Mouse (Mus musculus) limb, embryonic 15.5 days (tissue): ENCODE measurements around the gene Dll3. TPM values are rescaled to one million over a fixed set of nuclear protein-coding genes. Genes with fewer than 3 reads are reported as not detected.

ENCODE experiments used
- ATAC-seq: fragments of 200-750 bp; cut with Nextera tagmentation; 2 replicates; pipeline ENCODE4 v1.8.0; 2017; ENCODE audit warnings: low read depth, moderate TSS enrichment; ENCODE audit not compliant: insufficient number of reproducible peaks, low FRiP score, low TSS enrichment
- H3K27ac ChIP-seq: fragments of 300-500 bp; sonication (generic); 2 replicates; pipeline ENCODE4 v1.5.1; 2015; ENCODE audit warnings: moderate library complexity, mild to moderate bottlenecking, inconsistent platforms
- H3K27me3 ChIP-seq: fragments of 300-500 bp; sonication (generic); 2 replicates; pipeline ENCODE4 v1.6.1; 2015; ENCODE audit warnings: inconsistent platforms
- H3K36me3 ChIP-seq: fragments of 300-500 bp; sonication (generic); 2 replicates; pipeline ENCODE4 v1.6.1; 2015; ENCODE audit warnings: inconsistent platforms
- H3K4me1 ChIP-seq: fragments of 300-500 bp; sonication (generic); 2 replicates; pipeline ENCODE4 v1.6.1; 2015; ENCODE audit warnings: inconsistent platforms
- H3K4me2 ChIP-seq: fragments of 300-500 bp; sonication (generic); 2 replicates; pipeline ENCODE4 v1.6.1; 2015; ENCODE audit warnings: mild to moderate bottlenecking, inconsistent platforms
- H3K4me3 ChIP-seq: fragments of 300-500 bp; sonication (generic); 2 replicates; pipeline ENCODE4 v1.5.1; 2015; ENCODE audit warnings: mild to moderate bottlenecking, inconsistent platforms
- H3K9ac ChIP-seq: fragments of 300-500 bp; sonication (generic); 2 replicates; pipeline ENCODE4 v1.6.1; 2015; ENCODE audit warnings: inconsistent platforms
- H3K9me3 ChIP-seq: fragments of 300-500 bp; sonication (generic); 2 replicates; pipeline ENCODE4 v1.6.1; 2016; ENCODE audit warnings: inconsistent platforms
- WGBS: fragments of 180-500 bp; shearing (Covaris S2); methylation state at CpG from one replicate; pipeline ENCODE4 v1.1.7; 2015; 5-methylcytosine and 5-hydroxymethylcytosine counted together
- polyA plus RNA-seq: library from polyadenylated mRNA; unstranded; fragments of >200 nt; fragmentation: Nextera tagmentation; extraction: Ambion mirVana; gene quantifications from 2 replicates; pipeline ENCODE4 v1.2.1, GENCODE M21; 2015

The Dll3 gene
- polyA plus RNA-seq, 1 experiment from 2014 or later = 0.35 TPM

DNA sequence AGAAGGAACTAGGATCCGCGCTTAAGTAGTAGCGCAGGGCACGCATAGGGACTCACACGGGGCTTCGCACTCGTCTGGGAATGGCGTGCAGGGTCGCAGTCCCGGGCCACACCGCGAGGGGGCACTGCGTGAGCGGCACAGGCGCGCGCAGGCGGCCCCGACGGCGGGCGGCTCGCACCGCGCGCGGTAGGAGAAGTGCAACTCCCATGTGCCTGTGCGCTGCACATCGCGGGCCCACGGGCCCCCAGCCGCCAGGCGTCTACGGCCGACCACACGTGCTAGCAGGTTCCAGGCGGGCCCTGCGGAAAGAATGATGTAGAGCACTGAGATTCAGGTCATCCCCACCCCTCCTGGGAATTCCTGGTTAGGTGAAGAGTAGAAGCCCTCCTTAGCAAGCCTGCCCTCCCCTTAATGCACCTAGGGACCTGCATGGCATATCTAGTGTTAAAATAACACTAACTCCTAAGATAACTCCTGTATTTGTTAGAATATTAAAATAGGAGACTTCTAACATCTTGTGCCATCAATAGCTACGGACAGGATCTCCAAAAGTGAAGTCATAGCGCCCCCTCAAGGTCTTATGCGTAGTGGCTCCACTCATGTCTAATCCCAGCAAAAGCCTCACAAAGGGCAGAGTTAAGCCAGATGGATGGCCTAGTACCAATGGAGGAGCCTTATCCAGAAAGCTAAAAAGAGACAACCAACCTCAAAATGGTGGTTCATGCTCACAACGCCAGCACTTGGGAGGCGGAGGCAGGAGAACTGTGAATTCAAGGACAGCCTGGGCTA lies 3.0 kb downstream of the Dll3 start:
- WGBS = 28% methylated on average over 43 of the region's 43 CpGs
- peaks cover 83% of the 10 kb centered on the region for H3K27me3 ChIP-seq
- no peak overlapping the region for H3K9ac ChIP-seq
- H3K36me3 ChIP-seq = no peaks in the 10 kb centered on the region
- no peaks in the 10 kb centered on the region for H3K9me3 ChIP-seq
- no peak overlapping the region for H3K27ac ChIP-seq
- ATAC-seq = no peak
- H3K4me3 ChIP-seq = 0 out of 2 replicates have a peak overlapping the region, but pooled peaks have one; percentile 12
- peaks cover 24% of the 10 kb centered on the region for H3K4me1 ChIP-seq
- peak overlapping the region; percentile 30 for H3K4me2 ChIP-seq

DNA sequence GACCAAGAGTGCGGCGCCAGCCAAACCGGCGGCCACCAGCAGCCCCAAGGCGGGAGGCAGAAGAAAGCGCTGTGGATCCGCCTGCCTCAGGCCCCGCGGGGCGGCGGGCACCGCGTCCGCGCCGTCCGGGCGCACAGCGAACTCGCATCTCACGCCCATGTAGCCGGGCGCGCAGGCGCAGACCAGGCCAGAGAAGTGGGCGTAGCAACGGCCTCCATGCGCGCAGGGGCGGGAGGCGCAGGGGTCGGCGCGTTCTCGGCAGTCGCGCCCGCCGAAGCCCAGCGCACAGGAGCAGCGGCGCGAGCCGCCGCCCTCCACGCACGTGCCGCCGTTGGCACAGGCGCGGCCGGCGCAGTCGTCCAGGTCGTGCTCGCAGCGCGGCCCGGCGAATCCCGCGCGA lies 7.6 kb downstream of the Dll3 start:
- no peak for ATAC-seq
- no peaks in the 10 kb centered on the region for H3K9me3 ChIP-seq
- H3K9ac ChIP-seq = peak overlapping the region; percentile 26; the same call in 1 of the 2 replicates
- peak overlapping the region; percentile 76 for H3K4me2 ChIP-seq
- WGBS = 3% methylated on average over 61 of the region's 63 CpGs
- peaks cover 95% of the 10 kb centered on the region for H3K27me3 ChIP-seq
- H3K36me3 ChIP-seq = no peaks in the 10 kb centered on the region
- H3K4me3 ChIP-seq = peak overlapping the region; percentile 46
- H3K27ac ChIP-seq = no peak overlapping the region
- H3K4me1 ChIP-seq = peaks cover 23% of the 10 kb centered on the region

DNA sequence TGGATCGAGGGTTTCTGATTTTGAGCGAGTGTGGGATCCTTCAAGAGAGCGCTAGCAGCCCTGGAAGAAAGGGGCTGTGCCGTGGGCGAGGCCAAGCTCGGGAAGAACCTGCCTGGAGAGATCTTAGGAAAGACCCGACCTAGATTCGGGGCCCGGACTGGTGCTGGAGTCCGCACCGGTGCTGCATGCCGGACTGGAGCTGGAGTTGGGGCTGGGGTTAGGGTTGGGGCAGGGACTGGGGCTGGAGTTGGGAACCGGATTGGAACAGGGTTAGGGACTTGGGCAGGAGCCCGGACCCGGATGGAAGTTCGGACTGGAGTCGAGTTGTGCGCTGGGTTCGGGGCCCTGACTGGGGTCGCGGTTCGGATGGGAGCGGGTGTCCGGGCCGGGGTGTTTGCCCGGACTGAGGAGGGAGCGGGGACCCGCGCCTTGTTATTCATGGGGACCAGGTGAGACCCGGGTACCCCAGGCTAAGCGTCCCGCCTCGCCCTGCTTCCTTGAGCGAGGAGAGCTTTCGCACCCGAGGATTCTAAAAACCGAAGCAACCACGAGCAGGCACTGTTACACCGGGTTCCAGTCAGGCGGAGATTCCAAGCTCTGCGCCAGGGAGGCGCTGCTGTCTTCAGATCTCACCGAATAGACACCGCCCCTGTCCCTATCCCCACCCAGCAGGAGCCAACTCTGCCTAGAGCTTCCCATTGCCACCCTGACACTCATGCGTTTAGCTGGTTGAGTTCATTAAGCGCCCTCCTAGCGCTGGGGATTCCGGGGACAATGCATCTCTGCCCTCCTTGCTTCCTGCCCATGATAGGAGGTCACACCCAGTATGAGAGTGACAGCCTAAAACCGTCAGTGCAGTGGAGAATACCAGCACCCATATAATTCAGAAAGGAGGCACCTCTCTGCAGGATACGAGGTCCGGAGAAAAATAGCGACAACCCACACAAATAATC lies 11.1 kb downstream of the Dll3 start, which contains the start of gene Selenov:
Gene Selenov, minus strand, starts transcription at position 549 of the 953 bp plus-strand sequence.
- Histone ChIP-seq H3K4me1 (peaks cover 20% of the 10 kb centered on the region), H3K4me3 (peak within 1 kb of the TSS; percentile 26), H3K9me3 (no peaks in the 10 kb centered on the region), H3K27me3 (peaks cover 85% of the 10 kb centered on the region), H3K9ac (no peak within 1 kb of the TSS), H3K36me3 (no peaks in the 10 kb centered on the region), H3K27ac (no peak within 1 kb of the TSS), H3K4me2 (peak within 1 kb of the TSS; percentile 48)
- no peak for ATAC-seq
- WGBS = 2% methylated on average over 52 of the region's 52 CpGs

DNA sequence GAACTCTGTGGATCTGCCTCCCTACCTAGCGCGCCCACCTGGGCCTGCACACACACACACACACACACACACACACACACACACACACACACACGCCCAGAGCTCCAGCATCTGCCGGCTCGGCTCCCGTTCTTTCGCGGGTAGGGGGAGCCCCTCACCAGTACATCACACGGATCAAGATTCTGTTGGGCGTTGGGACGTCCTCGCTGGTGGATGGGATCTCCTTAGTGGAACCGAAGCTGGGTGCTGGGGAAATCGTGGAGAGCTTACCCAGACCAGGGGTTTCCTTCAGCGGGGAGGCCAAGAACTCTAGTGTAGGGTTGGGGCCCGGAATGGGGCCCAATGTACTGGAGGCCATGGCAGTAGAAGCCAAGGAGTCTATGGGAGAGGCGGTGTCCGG lies 11.9 kb downstream of the Dll3 start:
- Histone ChIP-seq H3K36me3 (no peaks in the 10 kb centered on the region), H3K27ac (no peak overlapping the region), H3K4me2 (peak overlapping the region; percentile 48), H3K9ac (no peak overlapping the region), H3K9me3 (no peaks in the 10 kb centered on the region), H3K4me1 (peaks cover 20% of the 10 kb centered on the region), H3K4me3 (peak overlapping the region; percentile 26), H3K27me3 (peaks cover 81% of the 10 kb centered on the region)
- WGBS = under 1% methylated on average over 16 of the region's 18 CpGs
- ATAC-seq = no peak

DNA sequence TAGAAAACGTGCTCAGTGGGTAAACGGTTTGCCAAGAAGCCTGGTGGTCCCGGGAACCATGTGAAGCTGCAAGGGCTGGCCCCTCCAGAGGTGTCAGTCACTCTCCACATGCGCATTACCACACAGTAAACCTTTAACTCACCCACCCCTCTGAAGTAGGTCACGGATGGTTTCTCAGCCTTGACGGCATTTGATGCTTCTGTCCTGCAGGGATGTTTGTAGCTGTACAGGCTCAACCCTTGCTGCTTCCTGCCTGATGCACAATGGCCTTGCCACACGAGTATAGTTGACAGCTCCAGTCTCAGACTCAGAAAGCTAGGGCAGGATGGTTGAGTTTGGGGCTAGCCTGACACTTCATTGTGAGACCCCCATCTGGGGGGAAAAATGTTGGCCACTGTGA lies 21.4 kb downstream of the Dll3 start:
- ATAC-seq = no peak
- 83% methylated on average over 7 of the region's 7 CpGs for WGBS
- no peaks in the 10 kb centered on the region for H3K36me3 ChIP-seq
- peaks cover 3% of the 10 kb centered on the region; the same call in 1 of the 2 replicates for H3K27me3 ChIP-seq
- H3K4me1 ChIP-seq = peaks cover 10% of the 10 kb centered on the region
- H3K9me3 ChIP-seq = no peaks in the 10 kb centered on the region
- no peak overlapping the region for H3K27ac ChIP-seq
- H3K4me2 ChIP-seq = no peak overlapping the region
- no peak overlapping the region for H3K9ac ChIP-seq
- no peak overlapping the region for H3K4me3 ChIP-seq

DNA sequence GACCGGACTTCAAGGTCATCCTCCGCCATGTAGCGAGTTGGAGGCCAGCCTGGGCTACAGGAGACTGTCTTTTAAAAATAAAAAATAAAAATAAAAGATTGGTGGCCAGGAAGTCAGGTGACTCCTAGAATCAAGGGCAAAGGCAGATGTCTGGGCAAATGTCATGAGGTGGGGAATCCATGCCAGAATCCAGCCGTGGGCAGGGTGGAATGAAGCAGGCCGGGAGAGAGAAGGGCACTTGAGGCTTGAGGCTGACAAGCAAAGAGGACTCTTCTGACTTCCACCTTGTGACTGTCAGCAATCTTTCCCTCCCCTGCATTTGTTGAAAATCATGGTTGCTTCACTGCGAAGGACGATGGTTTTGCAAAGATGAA lies 23.8 kb downstream of the Dll3 start:
- H3K4me3 ChIP-seq = peak overlapping the region; percentile 77
- no peaks in the 10 kb centered on the region for H3K27me3 ChIP-seq
- no peaks in the 10 kb centered on the region for H3K9me3 ChIP-seq
- peaks cover 10% of the 10 kb centered on the region for H3K4me1 ChIP-seq
- 0 out of 2 replicates have a peak, but pooled peaks cover 4% of the 10 kb centered on the region for H3K36me3 ChIP-seq
- peak overlapping the region; percentile 69 for H3K9ac ChIP-seq
- H3K4me2 ChIP-seq = peak overlapping the region; percentile 81
- ATAC-seq = no peak
- H3K27ac ChIP-seq = no peak overlapping the region
- WGBS = 84% methylated on average over 7 of the region's 7 CpGs

DNA sequence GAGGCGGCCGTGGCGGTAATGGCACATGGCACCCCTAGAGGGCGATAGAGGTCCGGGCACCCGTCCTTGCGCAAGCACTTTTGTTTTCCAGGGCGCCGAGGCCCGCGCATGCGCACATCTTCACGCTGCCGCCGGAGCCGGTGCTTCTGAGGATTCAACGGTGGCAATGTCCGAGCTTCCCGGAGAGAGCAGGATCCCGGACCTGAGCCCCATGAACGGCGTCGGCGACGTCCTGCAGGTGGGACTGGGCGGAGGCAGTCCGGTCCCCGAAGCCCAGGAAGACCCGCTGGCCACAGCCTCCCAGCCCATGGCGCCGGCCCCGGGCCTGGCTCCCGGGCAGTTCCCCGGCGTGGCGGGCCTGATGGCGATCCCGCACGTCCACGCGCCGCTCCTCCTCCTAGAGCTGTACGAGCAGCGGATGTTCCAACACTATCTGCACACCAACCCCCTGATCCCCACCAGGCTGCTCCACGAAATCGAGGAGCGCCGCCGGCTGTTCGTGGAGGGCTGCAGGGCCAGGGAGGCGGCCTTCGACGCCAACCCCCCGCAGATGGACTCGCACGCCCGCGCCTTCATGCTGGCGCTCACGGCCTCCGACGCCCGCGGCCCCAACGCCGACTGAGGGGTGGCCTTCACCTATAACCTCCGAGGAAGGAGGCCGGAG lies 24.3 kb downstream of the Dll3 start, which contains the start of gene Eid2b:
Gene Eid2b, plus strand, starts transcription at position 125 of the 664 bp plus-strand sequence.
- peak within 1 kb of the TSS; percentile 77 for H3K4me3 ChIP-seq
- H3K9ac ChIP-seq = peak within 1 kb of the TSS; percentile 69
- peak within 1 kb of the TSS; percentile 82 for H3K27ac ChIP-seq
- peaks cover 10% of the 10 kb centered on the region for H3K4me1 ChIP-seq
- no peaks in the 10 kb centered on the region for H3K27me3 ChIP-seq
- peaks cover 9% of the 10 kb centered on the region; the same call in 1 of the 2 replicates for H3K36me3 ChIP-seq
- no peaks in the 10 kb centered on the region for H3K9me3 ChIP-seq
- peak within 1 kb of the TSS; percentile 81 for H3K4me2 ChIP-seq
- WGBS = 2% methylated on average over 68 of the region's 68 CpGs
- ATAC-seq = peak; percentile 69

DNA sequence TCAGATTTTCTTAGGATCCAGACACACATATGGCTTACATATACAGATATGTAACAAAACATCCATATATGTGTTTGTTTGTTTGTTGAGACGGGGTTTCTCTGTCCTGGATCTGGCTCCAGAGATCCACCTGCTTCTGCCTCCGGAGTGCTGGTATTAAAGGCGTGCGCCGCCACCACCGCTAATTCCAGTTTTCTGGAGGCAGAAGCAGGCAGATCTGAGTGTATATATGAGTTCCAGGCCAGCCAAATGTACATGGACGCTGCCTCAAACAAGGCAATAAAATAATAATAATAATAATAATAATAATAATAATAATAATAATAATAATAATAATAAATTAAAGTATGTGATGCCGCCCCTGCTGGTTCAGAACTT lies 24.8 kb downstream of the Dll3 start:
- H3K4me1 ChIP-seq = peaks cover 10% of the 10 kb centered on the region
- H3K4me2 ChIP-seq = no peak overlapping the region
- no peak for ATAC-seq
- 57% methylated on average over 8 of the region's 8 CpGs for WGBS
- H3K9me3 ChIP-seq = no peaks in the 10 kb centered on the region
- peaks cover 15% of the 10 kb centered on the region; the same call in 1 of the 2 replicates for H3K36me3 ChIP-seq
- no peak overlapping the region for H3K9ac ChIP-seq
- peak overlapping the region; percentile 77; the same call in 1 of the 2 replicates for H3K4me3 ChIP-seq
- no peaks in the 10 kb centered on the region for H3K27me3 ChIP-seq
- no peak overlapping the region for H3K27ac ChIP-seq

DNA sequence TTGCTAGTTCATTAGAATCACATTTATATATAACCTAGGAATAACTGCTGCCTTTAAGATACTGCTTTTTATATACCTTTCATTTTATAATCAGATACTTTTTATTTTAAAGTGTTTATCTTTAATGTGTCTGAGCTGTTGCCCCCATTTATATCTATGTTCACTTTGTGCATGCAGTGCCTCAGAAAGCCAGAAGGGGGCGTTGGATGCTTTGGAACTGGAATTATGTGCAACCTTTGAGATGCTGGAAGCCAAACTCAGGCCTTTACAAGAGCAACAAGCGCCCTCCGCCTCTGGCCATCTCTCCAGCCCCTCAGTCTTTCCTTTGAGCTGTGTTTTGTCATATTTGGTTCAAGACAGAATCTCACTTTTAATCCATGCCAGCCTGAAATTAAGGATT lies 30.3 kb downstream of the Dll3 start:
- Histone ChIP-seq H3K9me3 (no peaks in the 10 kb centered on the region), H3K27ac (no peak overlapping the region), H3K27me3 (no peaks in the 10 kb centered on the region), H3K4me3 (no peak overlapping the region), H3K4me2 (no peak overlapping the region), H3K4me1 (peaks cover 10% of the 10 kb centered on the region), H3K9ac (no peak overlapping the region), H3K36me3 (peaks cover 34% of the 10 kb centered on the region)
- no peak for ATAC-seq
- 74% methylated on average over 3 of the region's 3 CpGs for WGBS

DNA sequence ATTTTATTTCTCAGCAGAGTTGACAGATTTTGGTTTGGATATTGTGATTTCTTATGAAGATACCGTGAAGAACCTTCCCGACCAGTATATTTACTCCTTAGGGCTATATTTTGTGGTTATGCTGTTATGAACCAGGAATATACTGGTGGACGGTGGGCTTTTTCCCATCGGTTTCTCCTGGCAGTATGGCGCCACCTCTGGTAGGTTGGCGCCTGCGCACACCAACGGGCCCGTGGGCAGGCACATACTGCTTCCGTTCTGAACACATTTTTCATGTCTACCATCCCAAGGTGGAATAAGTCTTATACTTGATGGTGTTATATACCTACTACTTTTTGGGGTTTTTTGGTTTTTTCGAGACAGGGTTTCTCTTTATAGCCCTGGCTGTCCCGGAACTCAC lies 32.7 kb downstream of the Dll3 start:
- Histone ChIP-seq H3K4me1 (peaks cover 10% of the 10 kb centered on the region), H3K4me3 (no peak overlapping the region; the same call in 1 of the 2 replicates), H3K9ac (no peak overlapping the region), H3K36me3 (peaks cover 34% of the 10 kb centered on the region), H3K27ac (no peak overlapping the region), H3K27me3 (no peaks in the 10 kb centered on the region), H3K4me2 (peak overlapping the region; percentile 68; the same call in 1 of the 2 replicates), H3K9me3 (no peaks in the 10 kb centered on the region)
- 91% methylated on average over 12 of the region's 12 CpGs for WGBS
- ATAC-seq = no peak

DNA sequence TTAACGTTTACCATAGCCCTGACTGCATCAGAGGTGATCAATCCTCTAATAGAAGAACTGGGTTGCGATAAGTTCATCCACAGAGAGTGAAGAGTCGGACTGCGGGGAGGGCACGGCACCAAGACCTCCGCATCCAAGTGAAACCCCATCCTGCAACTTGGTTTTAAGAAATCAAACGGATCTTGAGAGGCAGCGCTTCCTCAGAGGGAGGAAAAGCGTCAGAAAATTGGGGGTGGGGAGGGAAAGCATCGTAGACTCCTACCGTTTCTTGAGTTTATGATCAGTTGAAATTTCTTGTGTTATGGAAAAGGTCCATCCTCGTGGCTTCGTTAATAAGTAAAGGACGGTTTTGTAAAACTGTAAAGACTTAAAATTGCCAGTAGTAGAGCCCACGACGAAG lies 33.5 kb downstream of the Dll3 start:
- Histone ChIP-seq H3K4me3 (peak overlapping the region; percentile 94), H3K4me1 (peaks cover 10% of the 10 kb centered on the region), H3K36me3 (peaks cover 30% of the 10 kb centered on the region), H3K9me3 (no peaks in the 10 kb centered on the region), H3K27me3 (no peaks in the 10 kb centered on the region), H3K27ac (peak overlapping the region; percentile 91), H3K9ac (peak overlapping the region; percentile 97), H3K4me2 (peak overlapping the region; percentile 68)
- ATAC-seq = no peak
- 26% methylated on average over 16 of the region's 16 CpGs for WGBS
